Mouse (Mus musculus): ENCODE measurements at regions not wholly inside any gene's neighbourhood (a gene's known extent, or its start where the extent isn't known, plus 50 kb on each side); places are given as distances from the start of the nearest gene placed in this dataset.

DNA sequence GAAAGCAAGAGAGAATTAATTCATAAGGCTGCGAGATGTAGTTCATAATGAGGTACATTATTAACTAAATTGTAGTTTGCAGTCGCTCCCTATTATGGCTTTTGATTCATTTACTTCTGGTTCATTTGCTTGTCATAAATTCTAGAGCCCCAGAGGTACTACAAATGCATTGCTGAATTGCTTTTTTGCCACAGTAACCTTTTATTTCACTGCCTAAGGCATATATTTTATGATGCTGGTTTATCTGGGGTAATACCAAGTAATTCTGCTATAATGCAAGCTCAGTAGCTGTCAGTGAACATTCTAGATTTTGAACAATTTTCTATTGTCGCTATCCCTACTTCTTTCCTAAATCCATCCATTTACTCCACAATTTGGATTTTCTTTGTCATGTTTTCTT, 753.4 kb downstream of the Utrn start:
- TF ChIP-seq CTCF (IDR thresholded peaks at IDR 0.05; ENCODE audit: low read depth, low read length) (no peak), POLR2A (IDR thresholded peaks at IDR 0.05; ENCODE audit: extremely low read depth, insufficient read depth, low read length) (no peak)
